Mouse (Mus musculus) cortical plate, adult 2 months (tissue): Measurements from ENCODE around the gene Scap.

Experiments
- CTCF ChIP-seq: fragments of 200-500 bp; IDR thresholded peaks from 2 replicates; pipeline ENCODE4 v1.5.1; 2011; ENCODE audit warnings: mild to moderate bottlenecking, control low read depth, low read length; ENCODE audit not compliant: insufficient read depth; ENCODE audit errors: extremely low read depth
- POLR2A ChIP-seq: fragments of 200-500 bp; IDR thresholded peaks from 2 replicates; pipeline ENCODE4 v1.6.1; 2011; ENCODE audit warnings: mild to moderate bottlenecking, low read length, control low read depth; ENCODE audit not compliant: insufficient read depth; ENCODE audit errors: extremely low read depth

DNA sequence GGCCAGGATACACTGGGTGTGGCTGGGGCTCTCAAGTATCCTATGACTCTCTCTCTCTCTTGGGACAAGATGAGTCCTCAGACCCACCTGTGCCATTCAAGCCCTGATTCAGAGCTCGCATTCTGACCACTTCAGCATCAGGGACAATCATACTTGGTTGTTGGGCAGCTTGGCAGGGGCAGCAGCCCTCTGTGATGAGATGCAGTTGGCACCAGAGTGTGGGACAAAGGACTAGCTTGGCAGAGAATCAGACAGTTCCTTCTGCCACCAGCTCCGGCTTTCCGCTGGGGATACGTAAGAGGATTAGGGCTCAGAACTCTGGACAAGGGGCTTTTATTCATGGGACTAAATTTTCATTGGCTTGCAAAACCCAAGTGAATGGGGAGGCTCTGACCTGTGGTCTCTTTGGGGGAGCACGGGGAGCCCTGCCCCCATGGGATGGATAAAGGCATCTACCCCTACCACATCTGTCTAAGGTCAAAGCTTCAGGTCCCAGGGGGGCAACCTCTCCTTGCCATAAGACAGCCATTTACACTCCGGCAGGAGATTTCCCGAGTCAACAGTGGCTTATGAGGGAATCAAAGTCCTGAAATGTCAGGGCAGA, 45.7 kb upstream of the Scap start:
- TF ChIP-seq POLR2A (no peak), CTCF (no peak)
